Mouse (Mus musculus): ENCODE results near the gene Rabif.

DNA sequence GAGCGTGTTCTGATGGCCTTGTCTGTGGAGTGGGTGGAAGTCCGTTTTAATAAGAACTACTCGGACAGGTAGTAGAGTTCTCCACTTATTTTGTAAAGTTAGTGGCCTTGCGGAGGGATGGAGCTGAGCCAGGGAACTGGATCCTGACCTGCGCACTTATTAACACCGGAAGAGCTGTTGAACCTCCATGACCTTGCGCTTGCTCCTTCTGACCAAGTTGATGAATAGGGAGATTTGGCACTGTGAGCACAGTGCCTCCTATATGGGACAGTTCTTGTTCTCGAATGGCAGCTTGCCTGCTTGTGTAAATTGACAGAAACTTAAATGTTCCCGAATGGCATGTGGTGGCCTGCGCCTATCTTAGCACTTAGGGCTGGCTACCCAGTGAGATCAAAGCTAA lies 1.5 kb downstream of the Rabif start:
- no peak for TF ChIP-seq ZKSCAN1 (IDR thresholded peaks at IDR 0.05; ENCODE audit: low read depth, low read length)
- no peak for TF ChIP-seq SIN3A (IDR thresholded peaks at IDR 0.05; ENCODE audit: low read length)
- no peak for TF ChIP-seq ZMIZ1 (IDR thresholded peaks at IDR 0.05; ENCODE audit: low read depth, low read length)
- no peak for TF ChIP-seq ZNF384 (IDR thresholded peaks at IDR 0.05; ENCODE audit: low read depth, low read length)
- TF ChIP-seq GATA1 (IDR thresholded peaks at IDR 0.05; ENCODE audit: low read depth, low read length): no peak
- TF ChIP-seq JUND (IDR thresholded peaks at IDR 0.05; ENCODE audit: low read depth, low read length): no peak
- no peak for TF ChIP-seq CTCF (IDR thresholded peaks at IDR 0.05 in 2 of 3, conservative IDR thresholded peaks at IDR 0.05 in 1 of 3; ENCODE audit: control insufficient read depth in 1 of 3, insufficient read depth in 1 of 3, low read depth in 2 of 3, low read length in 3 of 3, poor library complexity in 1 of 3, severe bottlenecking in 1 of 3)
- TF ChIP-seq TAL1 (IDR thresholded peaks at IDR 0.05; ENCODE audit: low read length): no peak
- no peak for TF ChIP-seq USF1 (IDR thresholded peaks at IDR 0.05; ENCODE audit: low read depth, low read length)
- no peak for TF ChIP-seq POLR2AphosphoS2 (IDR thresholded peaks at IDR 0.05; ENCODE audit: low read length)
- no peak for TF ChIP-seq MAZ (IDR thresholded peaks at IDR 0.05; ENCODE audit: low read depth, low read length)
- TF ChIP-seq SMC3 (IDR thresholded peaks at IDR 0.05; ENCODE audit: low read depth, low read length): no peak
